Mouse (Mus musculus) liver, embryonic 14.5 days (tissue): ENCODE measurements at regions not wholly inside any gene's neighbourhood (a gene's known extent, or its start where the extent isn't known, plus 50 kb on each side); places are given as distances from the start of the nearest gene placed in this dataset.

Source experiments
- CTCF ChIP-seq: IDR thresholded peaks from 2 replicates; pipeline ENCODE4 v1.5.1; 2016; ENCODE audit warnings: antibody characterized with exemption, low read depth, control low read depth
- EP300 ChIP-seq: IDR thresholded peaks from 2 replicates; pipeline ENCODE4 v1.6.1; 2016; ENCODE audit warnings: antibody characterized with exemption, low read depth

GRCm38 (mm10) chr7:34580866-34581265 lies 75.7 kb downstream of the Kctd15 start:
- no peak for TF ChIP-seq CTCF
- no peak for TF ChIP-seq EP300
